Mouse (Mus musculus) mature B cell (primary cell): ENCODE measurements at regions not wholly inside any gene's neighbourhood (a gene's known extent, or its start where the extent isn't known, plus 50 kb on each side); places are given as distances from the start of the nearest gene placed in this dataset.

Experiments
- in situ Hi-C: fragments of 300-500 bp; cut with MboI; formaldehyde crosslinking; loops from 2 replicates; pipeline ENCODE4 v1.14.3; 2019

DNA sequence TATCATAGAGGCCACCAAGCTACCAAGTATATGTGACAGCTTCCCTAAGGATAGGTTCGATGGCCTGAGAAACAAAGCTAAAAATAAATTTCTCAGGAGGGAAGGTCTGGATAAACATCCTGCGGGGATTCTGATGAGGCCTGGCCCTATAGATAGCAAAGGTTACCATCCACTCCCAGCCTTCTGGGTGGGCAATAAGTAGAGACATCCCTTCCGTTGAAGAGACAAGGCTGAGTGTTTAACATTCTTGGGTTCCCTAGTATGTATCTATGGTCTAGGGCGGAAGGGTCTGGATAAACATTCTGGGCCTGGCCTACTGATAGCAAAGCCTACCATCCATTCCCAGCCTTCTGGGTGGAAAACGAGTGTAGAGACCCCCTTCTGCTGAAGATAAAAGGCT lies 180.5 kb upstream of the Dlk1 start:
- in situ Hi-C loops, result no loop called here

DNA sequence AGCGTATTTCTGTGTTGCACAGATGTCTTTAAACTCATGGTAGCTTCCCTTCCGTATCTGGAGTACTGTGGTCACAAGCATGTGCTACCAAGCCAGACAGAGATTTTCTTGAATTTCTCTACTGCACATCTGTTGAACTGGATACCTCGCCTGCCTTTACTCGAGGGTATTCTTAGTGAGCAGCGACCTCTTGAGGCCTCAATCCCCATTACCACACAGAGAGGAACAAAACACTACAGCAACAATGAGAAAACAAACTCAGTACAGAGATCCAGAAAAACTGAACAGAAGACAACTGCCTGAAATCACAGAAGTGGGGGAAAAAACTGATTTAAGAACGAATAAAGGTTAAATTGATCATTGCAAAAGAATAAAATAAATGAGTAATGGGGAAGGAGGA lies 137.8 kb upstream of the Dlk1 start:
- in situ Hi-C loops, result loop anchor here (10.0 to 25.0 kb wide), 2 partner anchors 240 to 403 kb away; no protein-coding TSS in a partner anchor

DNA sequence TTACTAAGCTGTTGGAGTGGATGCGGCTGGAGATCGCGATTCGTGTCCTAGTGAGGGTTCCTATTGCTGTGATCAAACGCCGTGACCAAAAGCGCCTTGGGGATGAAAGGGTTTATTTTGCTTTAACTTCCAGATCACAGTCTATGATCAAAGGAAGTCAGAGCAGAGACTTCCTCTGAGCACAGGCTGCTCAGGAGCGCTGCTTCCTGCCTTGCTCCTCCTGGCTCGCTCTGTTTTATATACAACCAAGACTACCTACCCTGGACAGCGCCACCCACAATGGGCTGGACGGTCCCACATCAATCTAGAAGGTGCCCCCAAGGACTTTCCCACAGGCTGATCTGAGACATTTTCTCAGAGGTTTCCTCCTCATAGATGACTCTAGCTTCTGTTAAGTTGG lies 126.6 kb upstream of the Dlk1 start:
- in situ Hi-C loops, result no loop called here

DNA sequence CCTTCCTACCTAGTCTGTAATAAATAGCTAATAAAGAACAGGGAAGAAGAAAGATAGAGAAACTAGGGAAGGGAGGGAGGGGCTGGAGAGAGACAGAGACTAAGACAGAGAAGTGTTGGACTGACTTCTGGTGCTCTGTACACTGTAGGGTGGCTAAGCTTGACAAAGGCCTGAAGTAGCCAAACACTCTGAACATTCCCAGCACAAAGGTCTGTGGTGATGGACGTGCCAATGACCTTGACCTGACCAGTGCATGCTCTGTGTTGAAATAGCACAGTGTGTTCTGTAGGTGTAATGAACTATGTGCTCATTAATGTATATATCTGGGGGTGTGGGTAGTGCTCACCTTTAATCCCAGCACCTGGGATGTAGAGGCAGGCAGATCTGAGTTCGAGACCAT lies 81.3 kb upstream of the Dlk1 start:
- in situ Hi-C loops, result no loop called here

DNA sequence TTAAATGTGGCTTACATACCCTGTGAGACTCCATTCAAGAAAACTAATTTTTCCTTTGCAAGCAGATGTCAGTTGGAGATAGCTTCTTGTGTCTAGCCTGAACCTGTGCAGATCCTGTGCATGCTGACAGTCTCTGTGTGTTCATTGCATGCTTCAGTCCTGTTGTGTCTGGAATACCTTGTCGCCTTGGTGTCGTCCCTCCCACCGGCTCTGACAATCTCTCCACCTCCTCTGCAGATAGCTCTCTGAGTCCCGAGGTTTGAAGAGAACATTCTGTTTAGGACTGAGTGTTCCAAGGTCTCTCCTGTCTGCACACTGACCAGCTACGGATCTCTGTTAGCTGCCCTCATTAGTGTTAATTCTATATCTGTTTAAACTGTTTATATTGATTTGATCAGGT lies 66.8 kb upstream of the Dlk1 start:
- in situ Hi-C loops, result no loop called here

DNA sequence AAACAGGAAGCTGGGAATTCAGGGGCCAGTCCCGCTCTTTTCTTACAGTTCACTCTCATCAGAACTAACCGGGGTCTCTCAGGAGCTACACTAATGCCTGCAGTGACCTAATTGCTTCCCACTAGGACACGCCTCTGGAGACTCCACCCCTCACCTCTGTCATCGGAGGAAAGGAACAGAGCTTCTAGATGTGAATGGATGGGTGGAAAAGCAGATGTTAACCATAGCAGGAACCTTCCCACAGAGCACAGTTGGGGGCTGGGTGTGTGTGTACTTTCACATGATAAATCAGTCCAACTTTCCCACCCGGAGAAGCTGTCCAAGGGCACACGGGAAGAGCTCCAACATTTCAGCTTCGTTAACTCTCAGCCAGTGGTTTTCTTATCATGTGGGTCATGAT lies 63.8 kb upstream of the Dlk1 start:
- in situ Hi-C loops, result no loop called here

DNA sequence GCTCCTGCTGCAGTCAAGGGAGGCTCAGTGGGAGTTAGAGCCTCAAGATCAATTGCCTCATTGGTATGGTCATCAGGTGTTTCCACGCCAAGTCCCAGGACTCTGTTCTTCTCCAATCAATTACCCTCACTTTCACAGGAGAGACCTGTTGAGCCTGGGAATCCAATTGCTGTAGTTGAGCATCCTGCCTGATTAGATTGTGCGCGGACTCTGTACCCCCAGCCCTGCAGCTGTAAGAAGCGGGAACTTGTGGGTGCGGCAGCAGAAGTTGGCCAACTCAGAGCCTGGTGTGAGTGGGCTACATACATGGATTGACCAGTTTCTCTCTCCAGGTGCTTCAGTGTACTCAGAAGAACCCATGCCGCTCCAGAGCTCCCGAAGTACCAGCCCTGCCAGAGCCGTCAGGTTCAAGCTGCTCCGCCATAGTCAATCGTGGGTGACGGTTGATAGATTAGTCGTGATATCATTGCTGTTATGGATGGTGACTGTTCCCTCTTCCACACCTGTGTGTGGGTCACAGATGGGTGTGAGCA lies 62.2 kb upstream of the Dlk1 start:
- in situ Hi-C loops, result loop anchor here (10.0 kb wide), 1 partner anchor 316 kb away; no protein-coding TSS in a partner anchor

DNA sequence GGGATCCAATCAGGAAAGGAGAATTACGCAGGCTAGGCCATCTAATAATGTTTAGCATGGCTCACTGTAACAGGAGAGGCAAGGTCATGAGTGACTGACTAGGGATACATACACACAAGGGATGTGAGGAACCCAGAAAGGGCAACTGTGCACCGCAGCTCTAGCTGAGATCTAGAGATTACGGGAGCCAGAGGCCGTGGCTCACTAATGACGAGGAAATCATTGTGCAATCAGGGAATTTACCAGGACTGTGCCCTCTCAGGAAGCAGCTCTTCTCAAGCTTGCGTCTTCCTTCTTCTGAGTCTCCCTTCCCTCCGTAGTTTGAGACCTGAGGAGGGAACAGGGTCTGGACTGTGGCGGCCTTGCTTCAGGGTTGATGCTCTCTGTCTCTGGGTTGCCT lies 61.6 kb upstream of the Dlk1 start:
- in situ Hi-C loops, result loop anchor here (10.0 kb wide), 1 partner anchor 316 kb away; no protein-coding TSS in a partner anchor

DNA sequence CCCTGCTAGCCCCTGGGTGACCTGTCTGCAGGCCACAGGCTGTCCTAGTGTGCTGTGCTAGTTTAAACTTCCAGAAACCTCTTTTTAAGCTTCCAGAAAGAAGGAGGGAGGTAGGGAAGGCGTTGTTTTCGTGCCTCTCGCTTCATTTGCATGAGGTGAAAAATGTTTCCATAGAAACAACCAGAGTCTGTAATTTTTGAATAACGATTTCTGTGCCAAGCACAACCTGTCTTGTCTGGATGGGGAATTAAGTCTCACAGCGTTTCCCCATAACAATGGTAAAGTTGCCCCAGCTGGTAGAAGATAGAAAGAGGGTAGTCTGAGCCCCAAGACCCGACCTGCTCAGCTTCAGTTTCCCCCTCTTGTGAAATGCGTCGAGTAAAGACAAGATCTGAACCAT lies 59.3 kb upstream of the Dlk1 start:
- in situ Hi-C loops, result loop anchor here (10.0 kb wide), 1 partner anchor 319 kb away; no protein-coding TSS in a partner anchor

DNA sequence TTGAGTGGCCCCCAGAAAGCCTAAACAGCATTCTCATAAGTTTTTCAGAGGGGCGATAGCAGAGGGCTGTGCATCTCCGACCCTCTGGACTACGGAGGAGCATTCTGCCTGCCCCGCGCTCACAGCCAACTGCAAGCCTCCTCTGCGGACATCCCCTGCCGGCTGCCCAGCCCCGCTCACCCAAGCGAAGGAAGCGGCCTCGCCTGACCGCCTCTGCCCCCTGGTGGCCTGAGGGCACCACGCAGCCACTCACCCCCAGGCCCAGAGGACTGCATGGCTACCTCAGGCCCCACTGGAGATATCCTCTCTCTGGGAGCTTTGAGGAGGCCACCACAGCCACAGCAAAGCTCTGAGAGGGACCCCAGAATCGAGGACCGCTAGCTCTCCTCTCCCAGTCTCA lies 58.8 kb upstream of the Dlk1 start:
- in situ Hi-C loops, result loop anchor here (10.0 kb wide), 1 partner anchor 319 kb away; no protein-coding TSS in a partner anchor

DNA sequence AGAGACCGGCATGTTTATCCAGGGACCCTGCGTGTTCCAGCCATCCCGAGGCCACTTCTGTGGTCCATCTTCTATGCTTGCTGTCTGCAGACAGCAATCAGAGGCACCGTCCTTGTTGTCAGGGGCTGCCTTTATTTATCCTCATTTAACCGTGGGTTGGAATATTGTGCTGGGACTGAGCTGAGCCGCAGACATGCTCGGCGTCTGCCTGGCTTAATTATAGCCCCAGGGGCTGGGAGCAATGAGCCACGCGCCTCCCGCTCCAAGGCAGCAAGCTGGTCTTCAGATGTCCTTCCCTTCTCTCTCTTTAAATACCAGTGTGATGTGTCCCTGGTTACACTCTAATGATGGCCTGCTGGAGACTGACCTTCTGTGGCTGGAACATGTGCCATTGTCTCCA lies 58.2 kb upstream of the Dlk1 start:
- in situ Hi-C loops, result loop anchor here (10.0 kb wide), 1 partner anchor 320 kb away; no protein-coding TSS in a partner anchor

DNA sequence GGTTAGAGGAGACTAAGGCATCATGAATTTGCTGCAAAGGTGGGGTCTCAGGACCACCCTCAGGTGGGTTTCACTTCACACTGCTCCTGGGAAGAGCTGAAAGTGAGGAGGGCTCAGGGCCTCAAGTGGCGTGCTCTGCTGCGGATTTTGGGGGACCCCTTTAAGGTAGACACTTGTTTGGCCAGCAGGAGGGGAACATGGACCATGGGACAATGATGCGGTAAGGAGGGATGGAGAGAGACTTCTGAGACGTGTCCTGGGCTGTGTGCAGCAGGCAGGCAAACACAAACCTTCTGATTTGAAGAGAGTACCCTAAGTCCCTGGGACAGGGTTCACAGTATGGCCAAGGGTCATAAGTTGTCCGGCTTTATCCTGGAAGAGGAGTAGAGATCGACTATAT lies 56.0 kb upstream of the Dlk1 start:
- in situ Hi-C loops, result loop anchor here (10.0 kb wide), 1 partner anchor 322 kb away; no protein-coding TSS in a partner anchor

DNA sequence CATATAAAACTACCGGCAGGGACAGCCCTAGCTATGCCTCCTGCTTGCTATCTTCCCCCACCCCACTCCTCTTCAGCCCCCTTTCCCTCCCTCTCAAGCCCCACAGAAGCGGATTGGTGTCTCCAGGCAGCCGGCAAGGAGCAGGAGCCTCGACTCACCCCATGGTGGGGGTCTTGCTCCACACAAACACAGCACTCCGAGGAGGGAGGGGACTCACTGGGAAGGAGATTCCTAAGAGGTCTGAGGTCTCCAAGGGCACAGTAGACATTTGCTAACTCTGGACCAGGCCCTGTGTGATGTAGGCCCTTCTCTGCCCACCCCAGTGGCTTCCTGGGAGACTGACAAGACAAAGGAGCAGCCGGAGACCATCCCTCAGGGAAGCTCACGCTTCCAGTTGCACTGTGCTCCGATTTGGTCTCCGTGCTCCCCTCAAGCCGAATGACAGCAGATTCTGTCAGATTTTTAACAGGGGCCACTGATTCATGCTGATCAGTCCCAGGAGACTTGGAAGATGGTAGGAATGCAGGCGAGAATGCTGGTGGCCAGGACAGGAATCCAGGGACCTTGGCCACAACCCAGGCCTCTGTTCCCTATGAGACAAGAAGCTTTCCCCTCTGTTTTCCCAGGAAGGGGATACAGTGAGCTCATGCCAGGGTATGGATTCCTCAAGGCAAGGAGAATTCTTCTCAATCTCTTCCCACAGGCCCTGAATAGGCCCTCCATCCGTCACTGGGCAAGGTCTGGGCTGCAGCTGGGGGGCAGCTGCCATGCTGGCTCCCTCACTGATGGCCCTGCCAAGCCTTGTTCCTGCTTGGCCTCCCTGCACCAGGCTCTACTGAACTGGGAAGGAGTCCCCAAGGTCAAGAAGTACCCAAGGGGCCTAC lies 55.2 kb upstream of the Dlk1 start:
- in situ Hi-C loops, result loop anchor here (10.0 kb wide), 1 partner anchor 323 kb away; no protein-coding TSS in a partner anchor

DNA sequence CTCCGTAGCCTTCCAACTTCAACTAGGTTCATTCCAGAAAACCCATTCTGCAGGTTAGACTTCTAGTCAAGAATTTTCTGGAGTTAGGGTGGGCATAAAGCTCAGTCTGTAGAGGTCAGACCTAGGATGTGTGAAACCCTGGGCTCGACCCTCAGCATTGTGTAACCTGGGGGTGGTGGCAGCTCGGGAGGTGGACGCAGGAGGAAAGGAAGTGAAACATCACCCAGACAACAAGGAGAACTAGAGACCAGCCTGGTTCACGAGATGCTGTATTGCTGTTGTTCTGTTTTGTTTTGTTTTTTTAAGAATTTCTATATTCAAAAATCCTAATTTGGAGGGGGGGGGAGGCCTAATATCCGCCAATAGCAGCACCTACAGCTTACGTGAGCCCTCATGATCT lies 54.1 kb upstream of the Dlk1 start:
- in situ Hi-C loops, result loop anchor here (10.0 kb wide), 1 partner anchor 324 kb away; no protein-coding TSS in a partner anchor

DNA sequence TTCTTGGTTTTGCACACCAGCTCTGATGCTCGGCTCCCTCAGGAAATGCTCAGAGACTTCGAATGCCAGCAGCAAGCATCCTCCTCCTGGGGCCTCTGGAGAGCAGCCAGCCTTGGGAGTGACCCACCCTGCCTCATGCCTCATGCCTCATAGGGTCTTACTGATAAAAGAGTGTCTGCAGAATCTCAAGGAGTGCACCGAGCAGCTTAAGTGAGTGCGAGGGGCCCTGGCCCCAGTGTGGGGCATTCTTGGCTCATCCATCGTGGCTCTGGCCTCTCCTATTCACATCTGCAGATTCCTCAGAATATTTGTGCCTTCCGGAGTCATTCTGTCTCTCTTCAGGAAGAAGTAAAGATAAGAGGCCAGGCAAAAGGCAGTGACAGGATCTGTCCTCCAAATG lies 53.7 kb upstream of the Dlk1 start:
- in situ Hi-C loops, result loop anchor here (10.0 kb wide), 1 partner anchor 324 kb away; no protein-coding TSS in a partner anchor

DNA sequence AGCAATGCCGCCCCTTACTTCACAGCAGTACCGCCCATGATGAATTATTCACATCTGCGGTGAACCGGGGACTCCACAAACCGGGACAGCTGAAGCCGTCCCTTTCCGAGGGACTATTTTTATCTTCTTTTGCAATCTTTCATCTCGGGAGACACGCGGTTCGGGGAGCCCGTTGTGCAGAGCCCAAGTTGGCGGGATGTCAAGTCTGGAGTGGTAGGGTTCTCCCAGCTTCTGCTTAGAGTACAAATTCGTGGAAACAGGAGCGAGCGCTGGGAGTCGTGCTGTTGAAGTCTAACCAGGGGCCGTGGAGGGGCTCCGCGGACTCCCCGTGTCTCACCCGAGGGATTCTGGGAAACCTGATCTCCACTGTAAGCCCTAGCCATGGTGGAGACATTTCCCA lies 53.0 kb upstream of the Dlk1 start:
- in situ Hi-C loops, result loop anchor here (10.0 kb wide), 1 partner anchor 325 kb away; no protein-coding TSS in a partner anchor

DNA sequence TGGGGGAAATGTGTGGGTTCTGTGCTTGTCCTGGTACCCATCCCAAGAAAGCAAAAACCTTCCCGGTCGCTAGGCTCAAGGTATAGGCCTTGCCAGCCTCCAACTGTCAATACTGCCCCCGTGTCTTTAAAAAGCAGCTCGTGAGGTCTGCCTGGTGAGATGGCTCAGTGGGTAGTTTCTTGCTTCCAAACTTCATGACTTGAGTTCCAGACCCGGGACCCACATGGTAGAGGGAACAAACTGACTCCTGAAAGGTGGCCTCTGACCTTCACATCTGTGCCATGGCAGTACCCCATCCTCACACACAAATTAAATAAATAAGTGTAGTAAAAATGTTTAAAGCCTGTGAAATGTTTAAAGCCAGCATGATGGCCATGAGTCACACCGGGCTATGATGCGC lies 52.6 kb upstream of the Dlk1 start:
- in situ Hi-C loops, result no loop called here

DNA sequence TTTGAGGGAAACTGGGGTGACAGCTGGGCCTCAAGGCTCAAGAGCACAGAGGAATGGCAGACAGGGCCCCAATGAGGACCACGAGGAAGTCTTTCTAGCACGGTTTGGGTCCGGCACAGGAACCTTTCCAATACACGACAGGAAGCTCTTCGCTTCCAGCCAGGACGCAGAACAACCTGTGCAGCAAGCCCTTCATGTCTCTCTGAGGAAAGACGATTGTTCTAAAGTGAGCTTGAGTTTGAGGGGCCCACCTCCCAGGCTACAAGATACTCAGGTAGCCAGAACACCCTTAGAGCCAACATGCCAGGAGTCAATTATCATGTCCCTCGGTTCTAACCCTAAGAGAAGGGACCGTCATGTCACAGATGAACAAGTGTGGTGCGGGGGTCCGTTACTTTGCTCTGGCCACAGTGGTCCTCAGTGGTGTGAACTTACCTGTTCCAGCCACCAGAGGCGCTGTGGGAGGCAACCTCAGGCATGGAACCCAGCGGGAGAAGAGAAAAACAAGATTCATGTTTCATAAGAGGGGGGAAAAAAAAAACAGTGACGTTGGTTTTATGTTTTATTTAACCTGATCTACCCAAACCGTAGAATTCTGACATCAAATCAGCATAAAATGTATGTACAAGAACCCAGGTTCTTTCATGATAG lies 51.6 kb upstream of the Dlk1 start:
- in situ Hi-C loops, result no loop called here

DNA sequence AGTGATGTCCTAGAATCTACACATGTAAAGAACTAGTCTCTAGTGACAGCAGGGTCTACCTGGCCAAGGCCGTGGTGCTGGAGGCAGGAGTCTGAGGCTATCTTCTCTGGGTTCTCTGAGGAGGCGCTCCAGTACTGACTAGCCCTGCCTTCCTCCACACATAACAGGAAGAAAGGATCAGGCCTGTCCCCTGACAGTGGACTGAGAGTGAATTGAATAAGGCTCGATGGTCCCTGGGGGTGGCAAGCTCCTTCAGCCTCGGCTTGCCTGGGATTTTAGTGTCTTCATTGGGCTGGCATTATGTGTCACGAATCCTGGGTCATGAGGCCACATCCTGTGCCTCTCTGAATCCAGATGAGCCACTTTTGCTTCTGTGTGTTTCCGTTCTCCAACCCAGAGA lies 50.9 kb upstream of the Dlk1 start:
- in situ Hi-C loops, result no loop called here

DNA sequence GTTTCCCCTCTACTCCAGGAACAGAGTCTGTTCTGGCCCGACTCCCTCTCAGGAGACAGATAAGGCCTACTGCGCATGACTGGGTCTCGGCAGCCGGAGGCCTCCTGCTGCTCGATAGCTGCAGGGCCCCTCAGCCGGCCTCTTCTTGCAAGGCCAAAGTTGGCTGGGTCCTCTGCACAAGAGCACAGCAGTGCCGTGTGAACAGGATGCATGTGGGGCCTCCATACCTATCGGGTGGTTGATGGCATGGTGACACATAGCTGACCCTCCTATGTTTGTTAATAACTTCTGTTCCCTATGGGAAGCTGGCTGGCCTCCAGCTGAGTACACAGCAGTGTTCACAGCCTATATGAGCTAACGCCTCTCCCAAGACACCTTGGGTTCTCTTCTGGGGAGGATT lies 50.4 kb upstream of the Dlk1 start:
- in situ Hi-C loops, result no loop called here
